Mouse (Mus musculus): ENCODE data around the gene Pkn1.

The Pkn1 gene

GRCm38 (mm10) chr8:83698661-83699453 lies at the start of gene Pkn1:
Gene Pkn1 (minus strand): TSS chr8:83699179.
- DNase-seq (ENCODE audit: low spot score in 2 of 2): peak; percentile 79 to 81

- DNase-seq (ENCODE audit: low spot score in 2 of 2): peak; percentile 95
These were observed 49.7 kb upstream of the Pkn1 start for GRCm38 (mm10) chr8:83748708-83749107.

GRCm38 (mm10) chr8:83747661-83748346 lies 48.8 kb upstream of the Pkn1 start:
- peak; percentile 79 to 81 for DNase-seq (ENCODE audit: low spot score in 2 of 2)

GRCm38 (mm10) chr8:83744070-83744469 lies 45.1 kb upstream of the Pkn1 start:
- no peak for DNase-seq (ENCODE audit: low spot score in 2 of 2)

- no peak for DNase-seq (ENCODE audit: low spot score in 2 of 2)
These were observed 44.0 kb upstream of the Pkn1 start for GRCm38 (mm10) chr8:83742968-83743367.

- peak; percentile 70 to 80 for DNase-seq (ENCODE audit: low spot score in 2 of 2)
These were observed 43.1 kb upstream of the Pkn1 start for GRCm38 (mm10) chr8:83741849-83742655.

GRCm38 (mm10) chr8:83740976-83741741 lies 42.2 kb upstream of the Pkn1 start, which contains the start of gene Adgre5:
Gene Adgre5 (minus strand): TSS chr8:83741326.
- peak; percentile 77 to 78 for DNase-seq (ENCODE audit: low spot score in 2 of 2)

GRCm38 (mm10) chr8:83740586-83740975 lies 41.6 kb upstream of the Pkn1 start:
- DNase-seq (ENCODE audit: low spot score in 2 of 2): no peak

- peak; percentile 71 to 73 for DNase-seq (ENCODE audit: low spot score in 2 of 2)
These were observed 40.9 kb upstream of the Pkn1 start for GRCm38 (mm10) chr8:83739711-83740468.

GRCm38 (mm10) chr8:83738949-83739710 lies 40.2 kb upstream of the Pkn1 start:
- DNase-seq (ENCODE audit: low spot score in 2 of 2): no peak

- DNase-seq (ENCODE audit: low spot score in 2 of 2): peak; percentile 74 to 81
These were observed 39.0 kb upstream of the Pkn1 start for GRCm38 (mm10) chr8:83737852-83738562.

GRCm38 (mm10) chr8:83737346-83737745 lies 38.4 kb upstream of the Pkn1 start:
- no peak for DNase-seq (ENCODE audit: low spot score in 2 of 2)

- peak; percentile 76 to 80 for DNase-seq (ENCODE audit: low spot score in 2 of 2)
These were observed 37.7 kb upstream of the Pkn1 start for GRCm38 (mm10) chr8:83736681-83737080.

GRCm38 (mm10) chr8:83732919-83733318 lies 33.9 kb upstream of the Pkn1 start:
- DNase-seq (ENCODE audit: low spot score in 2 of 2): no peak

GRCm38 (mm10) chr8:83731906-83732305 lies 32.9 kb upstream of the Pkn1 start:
- DNase-seq (ENCODE audit: low spot score in 2 of 2): no peak

- DNase-seq (ENCODE audit: low spot score in 2 of 2): peak; percentile 34 to 46
These were observed 30.2 kb upstream of the Pkn1 start for GRCm38 (mm10) chr8:83729009-83729807.

- DNase-seq (ENCODE audit: low spot score in 2 of 2): no peak
These were observed 26.6 kb upstream of the Pkn1 start for GRCm38 (mm10) chr8:83725521-83726102.

All from spleen, postnatal 36 days (tissue).